In genomic region chr19:4300271-4300704, GRCm38 (mm10) we compare ENCODE assay signal across 8 mouse cellular contexts. TPM values are rescaled to one million over a fixed set of nuclear protein-coding genes. Genes with fewer than 3 reads are reported as not detected.
DNase-seq lines count a peak whose midpoint lies in the region; ATAC-seq lines count a peak whose summit lies in the region.

No protein-coding gene starts in this region.

- 57% methylated on average over 7 of the region's 7 CpGs for WGBS in midbrain, embryonic 11.5 days
- 61% methylated on average over 7 of the region's 7 CpGs for WGBS in midbrain, embryonic 15.5 days
- 43% methylated on average over 7 of the region's 7 CpGs for WGBS in limb, embryonic 12.5 days
- WGBS in midbrain, embryonic 16.5 days, result 43% methylated on average over 7 of the region's 7 CpGs

- no peaks in the 10 kb centered on the region for H3K9me3 ChIP-seq in midbrain, embryonic 11.5 days (ENCODE audit: control insufficient read depth, low read length)
- no peaks in the 10 kb centered on the region for H3K9me3 ChIP-seq in midbrain, embryonic 15.5 days
- no peaks in the 10 kb centered on the region for H3K9me3 ChIP-seq in limb, embryonic 12.5 days
- H3K9me3 ChIP-seq in midbrain, embryonic 16.5 days (replicated peaks; ENCODE audit: control insufficient read depth, low read length, poor library complexity, severe bottlenecking), result no peaks in the 10 kb centered on the region

- no peak for ATAC-seq in midbrain, embryonic 11.5 days (ENCODE audit: low FRiP score)
- ATAC-seq in midbrain, embryonic 15.5 days (replicated peaks), result no peak
- no peak for ATAC-seq in limb, embryonic 12.5 days (ENCODE audit: insufficient number of reproducible peaks, insufficient read depth, low FRiP score, low TSS enrichment, low read depth)
- ATAC-seq in midbrain, embryonic 16.5 days, result no peak

- H3K9ac ChIP-seq in midbrain, embryonic 11.5 days (ENCODE audit: low read length), result 0 out of 2 replicates have a peak overlapping the region, but pooled peaks have one; percentile 9
- no peak overlapping the region for H3K9ac ChIP-seq in midbrain, embryonic 15.5 days
- no peak overlapping the region for H3K9ac ChIP-seq in limb, embryonic 12.5 days (replicated peaks)
- 0 out of 2 replicates have a peak overlapping the region, but pooled peaks have one; percentile 20 for H3K9ac ChIP-seq in midbrain, embryonic 16.5 days (ENCODE audit: low read depth, low read length)

- peak; percentile 74 for DNase-seq in cerebellum, adult 11-12 months
- no peak for DNase-seq in cerebellum, postnatal 4 days (ENCODE audit: low spot score in 2 of 2)
- DNase-seq in midbrain, embryonic 11.5 days (ENCODE audit: low spot score, missing footprints), result no peak
- DNase-seq in thymus, postnatal 36 days, result peak; percentile 74 to 88
- no peak for DNase-seq in gastrocnemius, postnatal 36 days

- peaks cover 29% of the 10 kb centered on the region for H3K4me1 ChIP-seq in midbrain, embryonic 11.5 days (ENCODE audit: control insufficient read depth, insufficient read depth, low read length)
- peaks cover 51% of the 10 kb centered on the region for H3K4me1 ChIP-seq in midbrain, embryonic 15.5 days
- H3K4me1 ChIP-seq in limb, embryonic 12.5 days (replicated peaks), result peaks cover 62% of the 10 kb centered on the region
- peaks cover 49% of the 10 kb centered on the region for H3K4me1 ChIP-seq in midbrain, embryonic 16.5 days (ENCODE audit: control insufficient read depth, insufficient read depth, low read length)

- 0 out of 2 replicates have a peak, but pooled peaks cover 2% of the 10 kb centered on the region for H3K36me3 ChIP-seq in midbrain, embryonic 11.5 days (ENCODE audit: control insufficient read depth, insufficient read depth, low read length)
- no peaks in the 10 kb centered on the region; the same call in 1 of the 2 replicates for H3K36me3 ChIP-seq in midbrain, embryonic 15.5 days (replicated peaks)
- peaks cover 19% of the 10 kb centered on the region for H3K36me3 ChIP-seq in limb, embryonic 12.5 days
- H3K36me3 ChIP-seq in midbrain, embryonic 16.5 days (ENCODE audit: control insufficient read depth, insufficient read depth, low read length), result no peaks in the 10 kb centered on the region

- H3K27me3 ChIP-seq in midbrain, embryonic 11.5 days (ENCODE audit: control insufficient read depth, insufficient read depth, low read length), result no peaks in the 10 kb centered on the region
- no peaks in the 10 kb centered on the region for H3K27me3 ChIP-seq in midbrain, embryonic 15.5 days (replicated peaks)
- H3K27me3 ChIP-seq in limb, embryonic 12.5 days, result no peaks in the 10 kb centered on the region
- H3K27me3 ChIP-seq in midbrain, embryonic 16.5 days (ENCODE audit: control insufficient read depth, insufficient read depth, low read depth, low read length), result no peaks in the 10 kb centered on the region

- H3K27ac ChIP-seq in midbrain, embryonic 11.5 days (ENCODE audit: low read depth, low read length), result no peak overlapping the region
- H3K27ac ChIP-seq in midbrain, embryonic 15.5 days, result no peak overlapping the region
- 0 out of 2 replicates have a peak overlapping the region, but pooled peaks have one; percentile 9 for H3K27ac ChIP-seq in limb, embryonic 12.5 days
- H3K27ac ChIP-seq in midbrain, embryonic 16.5 days (ENCODE audit: low read length), result no peak overlapping the region

- intact Hi-C loops in gastrocnemius, postnatal 36 days (cut with DNase I), result no loop called here

- H3K4me3 ChIP-seq in midbrain, embryonic 11.5 days (ENCODE audit: low read depth, low read length), result no peak overlapping the region
- H3K4me3 ChIP-seq in midbrain, embryonic 15.5 days, result no peak overlapping the region
- no peak overlapping the region for H3K4me3 ChIP-seq in limb, embryonic 12.5 days (replicated peaks)
- no peak overlapping the region for H3K4me3 ChIP-seq in midbrain, embryonic 16.5 days (ENCODE audit: low read depth, low read length)

- H3K4me2 ChIP-seq in midbrain, embryonic 11.5 days, result no peak overlapping the region
- no peak overlapping the region for H3K4me2 ChIP-seq in midbrain, embryonic 15.5 days
- no peak overlapping the region for H3K4me2 ChIP-seq in limb, embryonic 12.5 days
- H3K4me2 ChIP-seq in midbrain, embryonic 16.5 days (ENCODE audit: low read length), result no peak overlapping the region

RNA-seq across cellular contexts. Expression of gene Grk2, which starts 5.7 kb away (rescaled TPM):
- polyA plus RNA-seq in midbrain, embryonic 11.5 days (2014; fragmentation: Nextera tagmentation; extraction: Ambion mirVana), result 13.2 and 16.5 TPM in 2 replicates
- polyA plus RNA-seq in midbrain, embryonic 15.5 days (2015; fragmentation: Nextera tagmentation; extraction: Ambion mirVana), result 28.2 and 29.6 TPM in 2 replicates
- polyA plus RNA-seq in limb, embryonic 12.5 days (2016; fragmentation: Nextera tagmentation; extraction: Ambion mirVana), result 15.6 and 16.1 TPM in 2 replicates
- 24.8 and 26.8 TPM in 2 replicates for polyA plus RNA-seq in midbrain, embryonic 16.5 days (2015; fragmentation: Nextera tagmentation; extraction: Ambion mirVana)
- 10 to 100 TPM; 41.5 to 52.0 TPM for total RNA-seq in gastrocnemius, postnatal 36 days (2021)

RNA-seq across cellular contexts. Expression of gene Ankrd13d, which starts 17.4 kb away (rescaled TPM):
- 8.5 and 8.8 TPM in 2 replicates for polyA plus RNA-seq in midbrain, embryonic 11.5 days (2014; fragmentation: Nextera tagmentation; extraction: Ambion mirVana)
- polyA plus RNA-seq in midbrain, embryonic 15.5 days (2015; fragmentation: Nextera tagmentation; extraction: Ambion mirVana), result 53.9 and 57.1 TPM in 2 replicates
- 12.6 and 12.9 TPM in 2 replicates for polyA plus RNA-seq in limb, embryonic 12.5 days (2016; fragmentation: Nextera tagmentation; extraction: Ambion mirVana)
- polyA plus RNA-seq in midbrain, embryonic 16.5 days (2015; fragmentation: Nextera tagmentation; extraction: Ambion mirVana), result 55.6 and 65.7 TPM in 2 replicates
- under 1 TPM; 0.23 to 0.27 TPM for total RNA-seq in gastrocnemius, postnatal 36 days (2021)

RNA-seq across cellular contexts. Expression of gene Ssh3, which starts 31.3 kb away (rescaled TPM):
- polyA plus RNA-seq in midbrain, embryonic 11.5 days (2014; fragmentation: Nextera tagmentation; extraction: Ambion mirVana), result 2.1 and 2.3 TPM in 2 replicates
- 12.2 and 16.2 TPM in 2 replicates for polyA plus RNA-seq in midbrain, embryonic 15.5 days (2015; fragmentation: Nextera tagmentation; extraction: Ambion mirVana)
- 9.1 and 11.6 TPM in 2 replicates for polyA plus RNA-seq in limb, embryonic 12.5 days (2016; fragmentation: Nextera tagmentation; extraction: Ambion mirVana)
- 14.7 and 19.6 TPM in 2 replicates for polyA plus RNA-seq in midbrain, embryonic 16.5 days (2015; fragmentation: Nextera tagmentation; extraction: Ambion mirVana)
- total RNA-seq in gastrocnemius, postnatal 36 days (2021), result 1 to 10 TPM; 2.4 to 3.0 TPM

Comparison
In these comparisons a context has a peak if more than half of its experiments do, and no peak if none do; other contexts are left out.
1. DNase-seq: peak in cerebellum, adult 11-12 months (single experiment) and thymus, postnatal 36 days (2 of 2); none in cerebellum, postnatal 4 days (0 of 2), midbrain, embryonic 11.5 days (single experiment) and gastrocnemius, postnatal 36 days (0 of 2).
2. H3K9ac ChIP-seq: peak in midbrain, embryonic 11.5 days (single experiment) and midbrain, embryonic 16.5 days (single experiment); none in midbrain, embryonic 15.5 days (single experiment) and limb, embryonic 12.5 days (single experiment).